Mouse (Mus musculus) left cerebral cortex, adult 9 months (tissue): ENCODE data around the gene Nipsnap2.
A peak's percentile ranks its signal among the peaks of the same experiment; 100 is the strongest.
"Not testable (repeated sequence)": the region's sequence is repeated elsewhere in the genome, so short reads cannot be mapped to it uniquely, and the experiment has no call there.

ENCODE experiments used
- DNase-seq, 2 experiments: peaks; one replicate each; pipeline ENCODE4 v3.0.0; 2022; ENCODE audit warnings: low spot score in 2 of 2

The Nipsnap2 gene

GRCm38 (mm10) chr5:129724834-129725773 lies at the start of gene Nipsnap2:
Nipsnap2 (plus strand) TSS chr5:129725063.
- peak; percentile 73 to 92 for DNase-seq

DNA sequence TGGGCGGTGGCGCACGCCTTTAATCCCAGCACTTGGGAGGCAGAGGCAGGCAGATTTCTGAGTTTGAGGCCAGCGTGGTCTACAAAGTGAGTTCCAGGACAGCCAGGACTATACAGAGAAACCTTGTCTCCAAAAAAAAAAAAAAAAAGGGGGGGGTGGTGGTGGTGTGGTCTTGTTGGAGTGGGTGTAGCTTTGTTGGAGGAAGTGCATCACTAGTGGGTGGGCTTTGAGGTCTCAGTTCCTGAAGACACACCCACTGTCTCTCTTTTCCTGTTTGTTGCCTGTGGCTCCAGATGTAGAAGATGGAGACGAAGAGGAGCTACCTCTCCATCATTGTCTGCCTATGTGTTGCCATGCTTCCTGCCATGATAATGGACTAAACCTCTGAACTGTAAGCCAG lies 39.7 kb upstream of the Nipsnap2 start:
- DNase-seq = not testable (repeated sequence)

GRCm38 (mm10) chr5:129687621-129688020 lies 37.2 kb upstream of the Nipsnap2 start:
- DNase-seq = no peak

- DNase-seq = no peak
Observed at GRCm38 (mm10) chr5:129690528-129690927, 34.3 kb upstream of the Nipsnap2 start.

DNA sequence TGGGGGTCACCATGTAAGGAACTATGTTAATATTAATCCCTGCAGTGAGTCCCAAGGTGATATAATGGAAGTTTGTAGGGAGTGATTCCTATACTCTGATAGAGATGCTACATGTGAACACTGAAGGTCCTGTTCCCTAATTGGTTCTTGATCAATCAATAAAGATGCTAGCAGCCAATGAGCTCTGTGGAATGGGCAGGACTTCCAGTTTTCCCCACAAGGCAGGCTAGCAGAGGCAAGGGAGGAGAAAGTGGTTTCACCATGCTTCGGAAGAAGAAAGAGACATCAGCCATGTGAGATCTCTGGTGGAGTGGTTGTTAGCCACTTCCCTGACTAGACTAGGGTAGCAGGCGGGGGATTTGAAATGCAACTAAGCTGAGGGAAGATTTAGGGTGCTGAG lies 24.4 kb upstream of the Nipsnap2 start:
- DNase-seq = no peak

- DNase-seq = no peak
Observed at GRCm38 (mm10) chr5:129701706-129702105, 23.2 kb upstream of the Nipsnap2 start.

- no peak for DNase-seq
Observed at GRCm38 (mm10) chr5:129703368-129703767, 21.5 kb upstream of the Nipsnap2 start.

GRCm38 (mm10) chr5:129708412-129708811 lies 16.5 kb upstream of the Nipsnap2 start, which contains the start of gene Sept14:
Sept14 (minus strand) TSS chr5:129708512.
- no peak for DNase-seq

DNA sequence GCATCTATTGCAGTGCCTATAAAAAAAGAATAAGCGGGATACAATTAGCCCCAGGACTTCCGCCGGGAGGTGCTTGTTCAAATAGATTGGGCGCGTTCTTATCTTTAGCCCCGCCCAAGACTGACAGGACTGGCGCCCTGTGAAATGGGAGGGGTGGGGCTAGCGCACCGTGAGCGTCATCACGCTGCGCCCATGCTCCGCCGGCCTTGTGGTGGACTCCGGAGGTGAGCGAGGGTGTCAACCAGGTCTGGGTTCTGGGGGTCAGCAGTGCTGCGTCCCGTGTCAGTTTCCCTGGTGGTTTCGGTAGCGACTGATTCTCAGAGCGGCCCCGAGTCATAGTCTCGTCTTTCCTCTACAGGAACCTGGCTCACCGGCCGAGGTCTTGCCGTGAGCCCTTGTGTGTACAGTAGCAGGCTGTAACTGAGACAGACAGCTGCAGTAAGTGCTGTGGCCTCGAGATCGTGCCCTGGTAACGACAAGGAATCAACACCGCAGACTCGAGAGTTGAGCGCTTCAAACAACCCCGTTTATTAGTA lies 9.5 kb upstream of the Nipsnap2 start, which contains the start of gene Mrps17:
Gene Mrps17, plus strand, starts transcription at position 172 of the 536 bp plus-strand sequence.
- peak; percentile 80 to 93 for DNase-seq

DNA sequence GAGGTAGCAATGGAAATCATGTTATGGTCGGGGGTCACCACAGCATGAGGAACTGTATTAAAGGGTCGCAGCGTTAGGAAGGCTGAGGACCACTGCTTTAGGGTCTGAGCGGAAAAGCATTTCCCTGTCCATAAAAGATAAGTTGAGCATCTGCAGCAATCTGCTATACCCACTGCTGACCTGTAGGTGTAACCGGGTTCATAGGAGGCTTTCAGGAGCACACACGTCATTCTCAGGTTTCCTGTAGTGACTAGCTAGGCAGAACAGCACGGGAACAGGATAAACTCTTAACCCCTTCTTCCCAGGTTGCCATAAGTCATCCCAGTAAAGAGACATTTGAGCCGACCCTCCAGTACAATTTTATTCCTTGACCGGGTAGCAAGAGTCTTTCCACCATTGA lies 7.8 kb upstream of the Nipsnap2 start:
- DNase-seq = no peak

- DNase-seq = no peak
Observed at GRCm38 (mm10) chr5:129720176-129720575, 4.7 kb upstream of the Nipsnap2 start.

DNA sequence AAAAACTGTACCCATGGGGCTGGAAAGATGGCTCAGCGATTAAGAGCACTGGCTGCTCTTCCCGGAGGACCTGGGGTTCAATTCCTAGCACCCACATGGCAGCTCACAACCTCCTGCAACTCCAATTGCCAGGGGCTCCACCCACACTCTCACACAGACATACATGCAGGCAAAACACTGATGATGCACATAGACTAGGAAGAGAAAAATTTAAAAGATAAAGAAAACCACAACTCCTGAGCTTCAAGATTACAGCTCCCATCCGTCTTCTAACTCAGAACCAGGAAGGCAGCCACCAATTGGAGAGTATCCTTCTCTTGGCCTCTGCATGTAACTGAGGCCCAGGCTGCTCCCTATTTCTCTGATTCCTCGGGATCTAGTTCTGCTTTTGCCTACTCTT lies 595 bp upstream of the Nipsnap2 start:
- DNase-seq = no peak

DNA sequence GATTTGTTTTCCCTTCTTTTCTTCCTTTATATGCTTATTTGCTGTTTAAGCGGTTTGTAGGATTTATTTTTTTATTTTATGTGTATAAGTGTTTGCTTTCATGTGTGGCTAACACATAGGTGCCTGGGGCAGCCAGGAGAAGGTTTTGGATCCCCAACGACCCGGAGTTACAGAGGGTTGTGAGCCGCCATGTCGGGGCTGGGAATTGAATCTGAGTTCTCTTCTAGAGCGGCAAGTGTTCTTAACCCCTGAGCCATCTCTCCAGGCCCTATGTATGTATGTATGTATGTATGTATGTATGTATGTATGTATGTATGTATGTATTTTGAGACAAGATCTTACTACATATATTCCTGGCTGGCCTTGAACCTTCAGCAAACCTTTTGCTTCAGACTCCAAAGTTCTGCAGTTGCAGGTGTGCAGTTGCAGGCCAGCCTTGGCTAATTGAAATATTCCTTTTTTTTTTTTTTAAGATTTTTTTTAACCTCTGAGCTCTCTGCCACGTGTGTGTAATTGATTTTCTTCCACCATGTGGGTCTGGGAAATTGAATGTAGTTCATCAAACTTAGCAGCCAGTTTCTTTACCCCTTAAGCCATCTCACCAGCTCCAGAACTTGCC lies 1.0 kb downstream of the Nipsnap2 start:
- DNase-seq = no peak

DNA sequence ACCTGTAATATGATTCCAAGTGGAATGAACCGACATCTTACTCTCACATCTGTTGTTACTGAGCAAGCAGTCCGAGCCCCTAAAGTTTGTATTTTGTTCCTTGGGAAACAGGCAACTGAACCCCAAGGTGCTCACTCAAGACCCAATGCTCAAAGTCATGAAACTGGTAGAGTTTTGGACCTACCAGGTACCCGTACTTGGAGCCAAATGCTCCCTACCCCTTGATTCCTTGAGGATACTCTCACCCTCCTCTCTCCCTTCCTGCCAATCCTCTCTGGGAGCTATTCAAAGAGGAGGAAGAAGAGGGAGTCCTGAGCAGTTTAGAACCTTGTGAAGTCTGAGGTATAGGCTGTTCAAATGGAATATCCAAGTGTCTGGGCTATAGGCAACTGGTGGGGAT lies 1.9 kb downstream of the Nipsnap2 start:
- DNase-seq = no peak

DNA sequence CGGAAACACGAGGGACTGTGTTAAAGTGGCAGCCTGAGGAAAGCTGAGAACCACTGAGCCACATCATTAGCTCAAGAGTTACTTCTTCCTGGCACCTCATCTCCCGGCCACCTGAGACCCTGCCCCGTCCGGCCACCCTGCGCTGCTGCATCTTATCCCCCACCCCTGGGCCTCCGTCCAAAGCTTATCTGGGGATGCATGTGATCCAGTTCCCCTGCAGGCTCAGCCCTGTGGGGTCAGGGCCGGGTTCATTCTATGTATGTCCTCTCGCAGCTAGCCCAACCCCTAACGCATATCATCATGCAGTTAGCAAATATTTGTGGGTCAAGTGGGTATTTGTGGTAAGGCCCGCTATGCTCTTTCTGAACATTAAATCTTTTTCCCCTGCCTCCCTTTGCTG lies 4.4 kb downstream of the Nipsnap2 start:
- DNase-seq = no peak

GRCm38 (mm10) chr5:129730344-129730743 lies 5.5 kb downstream of the Nipsnap2 start:
- no peak for DNase-seq

GRCm38 (mm10) chr5:129731021-129731420 lies 6.2 kb downstream of the Nipsnap2 start:
- DNase-seq = no peak

- no peak for DNase-seq
Observed at GRCm38 (mm10) chr5:129740976-129741375, 16.1 kb downstream of the Nipsnap2 start.

GRCm38 (mm10) chr5:129742903-129743488 lies 18.1 kb downstream of the Nipsnap2 start:
- no peak for DNase-seq

GRCm38 (mm10) chr5:129744050-129744449 lies 19.2 kb downstream of the Nipsnap2 start:
- no peak for DNase-seq

DNA sequence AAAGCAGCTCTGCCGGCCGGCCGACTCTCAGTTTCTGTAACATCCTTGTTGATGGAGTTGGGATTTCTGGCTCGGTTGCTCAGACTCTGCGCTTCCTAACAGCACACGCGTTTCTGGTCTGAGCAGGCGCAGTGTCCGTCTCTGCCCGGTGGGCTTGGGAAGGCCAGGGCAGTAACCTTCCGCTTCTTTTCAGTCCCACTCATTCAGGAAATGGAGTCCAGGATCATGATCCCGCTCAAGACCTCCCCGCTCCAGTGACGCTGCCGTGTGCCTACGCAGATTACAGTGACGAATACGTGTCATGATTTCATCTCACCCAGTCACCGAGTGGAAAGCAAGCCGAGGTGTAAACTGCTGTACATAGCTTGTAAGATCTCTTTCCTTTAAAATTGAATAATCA lies 32.0 kb downstream of the Nipsnap2 start:
- DNase-seq = no peak

GRCm38 (mm10) chr5:129759929-129760480 lies 35.1 kb downstream of the Nipsnap2 start:
- DNase-seq = no peak
